Mouse (Mus musculus) lung, embryonic 16.5 days (tissue): Measurements from ENCODE around the gene Nalcn. TPM values are rescaled to one million over a fixed set of nuclear protein-coding genes. Genes with fewer than 3 reads are reported as not detected.

Source experiments
- ATAC-seq: fragments of 200-750 bp; cut with Nextera tagmentation; 2 replicates; pipeline ENCODE4 v1.8.0; 2017; ENCODE audit warnings: low read depth, mild to moderate bottlenecking, moderate library complexity
- H3K27ac ChIP-seq: fragments of 300-500 bp; sonication (generic); 2 replicates; pipeline ENCODE4 v1.5.1; 2014; ENCODE audit warnings: mild to moderate bottlenecking, control low read depth, low read length
- H3K27me3 ChIP-seq: fragments of 300-500 bp; sonication (generic); 2 replicates; pipeline ENCODE4 v1.6.1; 2014; ENCODE audit warnings: low read depth, low read length, mixed read lengths; ENCODE audit not compliant: control insufficient read depth, insufficient read depth
- H3K36me3 ChIP-seq: fragments of 300-500 bp; sonication (generic); 2 replicates; pipeline ENCODE4 v1.6.1; 2014; ENCODE audit warnings: low read length; ENCODE audit not compliant: control insufficient read depth, insufficient read depth
- H3K4me1 ChIP-seq: fragments of 300-500 bp; sonication (generic); replicated peaks from 2 replicates; pipeline ENCODE4 v1.6.1; 2014; ENCODE audit warnings: low read length, mixed read lengths; ENCODE audit not compliant: control insufficient read depth, insufficient read depth
- H3K4me2 ChIP-seq: fragments of 300-500 bp; sonication (generic); 2 replicates; pipeline ENCODE4 v1.6.1; 2014; ENCODE audit warnings: low read depth, low read length, control low read depth
- H3K4me3 ChIP-seq: fragments of 300-500 bp; sonication (generic); 2 replicates; pipeline ENCODE4 v1.5.1; 2014; ENCODE audit warnings: mild to moderate bottlenecking, low read length, control low read depth
- H3K9ac ChIP-seq: fragments of 300-500 bp; sonication (generic); 2 replicates; pipeline ENCODE4 v1.6.1; 2014; ENCODE audit warnings: low read length, control low read depth
- H3K9me3 ChIP-seq: fragments of 300-500 bp; sonication (generic); 2 replicates; pipeline ENCODE4 v1.6.1; 2016; ENCODE audit warnings: low read length; ENCODE audit not compliant: control insufficient read depth
- WGBS: fragments of 180-500 bp; shearing (Covaris S2); extraction: QIAGEN DNeasy Blood & Tissue Kit; methylation state at CpG from one replicate; pipeline ENCODE4 v1.1.7; 2014; 5-methylcytosine and 5-hydroxymethylcytosine counted together
- polyA plus RNA-seq: library from polyadenylated mRNA; unstranded; fragments of >200 nt; fragmentation: Nextera tagmentation; extraction: Ambion mirVana; gene quantifications from 2 replicates; pipeline ENCODE4 v1.2.1, GENCODE M21; 2015

Gene Nalcn
- polyA plus RNA-seq, 1 experiment from 2014 or later = 0.24 TPM

DNA sequence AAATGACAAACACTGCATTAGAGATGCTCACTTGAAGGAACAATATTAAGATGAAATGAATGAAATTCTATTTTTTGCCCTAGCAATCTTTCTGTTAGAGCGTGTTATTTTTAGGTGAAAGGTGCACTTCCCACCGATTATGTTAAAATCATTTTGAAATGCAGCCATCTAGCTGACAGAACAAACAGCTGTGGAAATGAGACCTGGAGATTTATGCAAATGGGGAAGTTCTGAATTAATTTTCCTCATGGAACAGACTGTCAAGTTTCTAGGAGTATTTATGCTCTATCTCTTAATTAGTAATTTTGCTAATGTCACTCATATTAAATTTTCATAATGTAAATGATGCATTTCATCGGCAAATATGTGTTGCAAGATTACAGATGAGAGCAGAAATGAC is 191.4 kb downstream of the Nalcn start:
- Histone ChIP-seq H3K4me2 (no peak overlapping the region), H3K36me3 (no peaks in the 10 kb centered on the region), H3K4me3 (no peak overlapping the region), H3K9ac (no peak overlapping the region), H3K9me3 (no peaks in the 10 kb centered on the region), H3K4me1 (no peaks in the 10 kb centered on the region), H3K27ac (no peak overlapping the region), H3K27me3 (no peaks in the 10 kb centered on the region)
- no peak for ATAC-seq
- 64% methylated on average over 3 of the region's 3 CpGs for WGBS

DNA sequence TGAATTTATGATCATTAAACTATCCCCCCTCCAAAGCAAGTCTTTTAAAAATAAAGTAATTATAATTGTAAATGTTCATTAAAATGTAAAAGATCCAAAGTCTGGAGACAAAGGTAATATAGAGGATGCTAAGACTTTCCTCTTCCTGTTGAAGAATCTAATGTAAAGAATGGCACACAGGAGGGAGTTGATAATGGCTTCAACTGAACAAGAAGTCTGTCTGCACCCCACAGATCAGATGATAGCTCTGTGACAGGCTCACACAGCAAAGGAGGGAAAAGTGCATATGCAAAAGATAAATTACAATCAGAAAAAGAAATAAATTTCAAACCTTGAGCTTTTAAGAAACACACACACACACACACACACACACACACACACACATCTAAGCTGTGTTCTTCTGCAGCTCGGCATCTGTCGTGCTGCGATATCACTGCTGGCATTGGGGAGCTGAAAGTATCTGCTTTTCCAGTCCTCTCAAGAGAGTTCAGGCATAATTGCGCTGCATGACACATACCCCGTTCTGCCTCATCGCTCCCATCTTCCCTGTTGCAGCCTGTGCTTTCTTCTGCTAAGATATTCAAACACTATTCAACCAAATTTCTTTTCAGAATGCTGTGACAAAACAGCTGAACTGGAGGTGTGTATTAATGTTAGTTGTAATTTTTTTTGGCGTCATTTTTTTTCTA is 250.6 kb downstream of the Nalcn start:
- Histone ChIP-seq H3K4me2 (no peak overlapping the region), H3K9ac (no peak overlapping the region), H3K27me3 (no peaks in the 10 kb centered on the region), H3K27ac (no peak overlapping the region), H3K36me3 (no peaks in the 10 kb centered on the region), H3K4me3 (no peak overlapping the region), H3K4me1 (no peaks in the 10 kb centered on the region), H3K9me3 (no peaks in the 10 kb centered on the region)
- WGBS = 85% methylated on average over 7 of the region's 7 CpGs
- ATAC-seq = no peak

DNA sequence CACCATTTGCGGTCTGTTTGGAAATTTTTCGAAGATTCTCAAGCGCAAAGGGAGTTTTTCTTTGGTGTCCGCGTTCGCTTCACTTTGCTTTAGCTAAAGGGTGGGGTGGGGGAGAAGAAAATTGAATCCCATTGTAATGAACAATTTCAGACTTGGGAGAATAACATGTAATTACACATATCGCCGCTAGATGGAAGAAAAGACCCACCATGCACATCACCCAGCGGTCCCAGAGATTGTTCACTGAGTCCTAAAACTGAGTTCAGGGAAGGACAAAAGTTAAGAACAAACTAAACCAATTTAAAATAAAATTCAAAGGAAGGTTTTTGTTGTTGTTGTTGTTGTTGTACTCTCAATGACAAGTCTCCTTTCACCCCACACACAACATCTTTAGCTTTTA is 255.4 kb downstream of the Nalcn start:
- Histone ChIP-seq H3K4me3 (no peak overlapping the region), H3K4me1 (no peaks in the 10 kb centered on the region), H3K36me3 (no peaks in the 10 kb centered on the region), H3K27ac (no peak overlapping the region), H3K9me3 (no peaks in the 10 kb centered on the region), H3K4me2 (no peak overlapping the region), H3K27me3 (no peaks in the 10 kb centered on the region), H3K9ac (no peak overlapping the region)
- ATAC-seq = peak; percentile 51; the same call in 1 of the 2 replicates
- 7% methylated on average over 9 of the region's 9 CpGs for WGBS

DNA sequence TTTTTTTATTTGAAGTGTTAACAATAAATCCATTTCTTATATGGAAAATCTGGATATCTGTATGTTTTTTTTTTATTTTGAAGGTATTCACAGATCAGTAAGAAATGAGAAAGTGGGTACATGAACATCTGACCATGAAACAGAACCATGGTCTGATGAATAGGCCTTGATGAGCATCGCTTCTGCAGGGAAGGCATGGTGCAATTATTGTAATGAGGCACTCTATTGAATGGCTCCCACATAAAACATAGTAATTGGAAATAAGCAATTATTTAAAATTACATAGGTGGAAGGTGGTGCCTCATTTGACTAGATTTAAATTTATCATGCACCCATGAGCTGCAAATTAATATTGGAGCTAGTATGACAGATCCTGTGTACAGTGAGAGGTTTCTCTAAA is 267.3 kb downstream of the Nalcn start:
- no peaks in the 10 kb centered on the region for H3K4me1 ChIP-seq
- H3K27me3 ChIP-seq = no peaks in the 10 kb centered on the region
- no peak overlapping the region for H3K4me3 ChIP-seq
- 95% methylated on average over 1 of the region's 1 CpGs for WGBS
- H3K36me3 ChIP-seq = no peaks in the 10 kb centered on the region
- ATAC-seq = no peak
- H3K9me3 ChIP-seq = no peaks in the 10 kb centered on the region
- H3K27ac ChIP-seq = no peak overlapping the region
- no peak overlapping the region for H3K4me2 ChIP-seq
- no peak overlapping the region for H3K9ac ChIP-seq

DNA sequence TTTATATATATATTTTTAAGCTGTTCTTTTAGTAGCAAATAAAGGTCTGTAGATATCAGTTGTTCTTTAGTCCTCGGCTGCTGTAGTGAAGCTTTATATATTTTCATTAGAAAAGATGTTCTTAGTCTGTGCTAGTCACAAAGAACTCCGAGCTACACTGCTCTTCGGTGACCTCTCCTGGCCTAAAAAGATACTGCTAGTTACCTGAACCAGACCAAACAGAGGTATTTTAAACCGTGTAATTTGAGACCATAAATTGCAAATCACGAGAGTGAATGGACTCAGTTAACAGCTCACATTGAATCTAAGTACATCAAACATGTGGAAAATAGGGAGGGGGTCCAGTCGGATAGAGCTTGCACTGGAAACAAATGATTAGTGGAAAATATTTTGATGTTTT is 274.0 kb downstream of the Nalcn start:
- Histone ChIP-seq H3K4me1 (no peaks in the 10 kb centered on the region), H3K27me3 (no peaks in the 10 kb centered on the region), H3K9me3 (no peaks in the 10 kb centered on the region), H3K27ac (no peak overlapping the region), H3K4me2 (no peak overlapping the region), H3K36me3 (no peaks in the 10 kb centered on the region), H3K4me3 (no peak overlapping the region), H3K9ac (no peak overlapping the region)
- 7% methylated on average over 6 of the region's 6 CpGs for WGBS
- ATAC-seq = no peak

DNA sequence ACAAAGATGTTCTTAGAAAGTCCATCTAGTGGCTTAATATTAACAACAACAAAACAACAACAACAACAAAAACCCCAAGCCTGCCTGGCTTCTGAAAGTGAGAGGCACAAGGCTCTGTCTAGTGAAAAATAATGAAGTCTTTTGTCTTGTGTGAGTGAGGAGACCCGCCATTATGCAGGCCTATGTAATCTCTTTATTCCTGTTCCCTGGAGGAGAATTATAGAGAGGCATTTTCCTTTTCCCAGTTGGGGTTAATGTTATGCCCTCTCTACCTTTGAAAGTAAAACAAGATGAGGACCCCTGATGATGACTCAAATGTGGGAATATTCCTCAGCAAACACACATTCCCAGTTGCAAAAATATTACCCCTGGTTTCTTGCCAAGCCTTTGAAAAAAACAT is 295.1 kb downstream of the Nalcn start:
- no peak for ATAC-seq
- Histone ChIP-seq H3K36me3 (no peaks in the 10 kb centered on the region), H3K9me3 (no peaks in the 10 kb centered on the region), H3K27me3 (no peaks in the 10 kb centered on the region), H3K4me1 (no peaks in the 10 kb centered on the region), H3K4me2 (no peak overlapping the region), H3K4me3 (no peak overlapping the region), H3K27ac (no peak overlapping the region), H3K9ac (no peak overlapping the region)
- WGBS = 67% methylated on average over 1 of the region's 1 CpGs

DNA sequence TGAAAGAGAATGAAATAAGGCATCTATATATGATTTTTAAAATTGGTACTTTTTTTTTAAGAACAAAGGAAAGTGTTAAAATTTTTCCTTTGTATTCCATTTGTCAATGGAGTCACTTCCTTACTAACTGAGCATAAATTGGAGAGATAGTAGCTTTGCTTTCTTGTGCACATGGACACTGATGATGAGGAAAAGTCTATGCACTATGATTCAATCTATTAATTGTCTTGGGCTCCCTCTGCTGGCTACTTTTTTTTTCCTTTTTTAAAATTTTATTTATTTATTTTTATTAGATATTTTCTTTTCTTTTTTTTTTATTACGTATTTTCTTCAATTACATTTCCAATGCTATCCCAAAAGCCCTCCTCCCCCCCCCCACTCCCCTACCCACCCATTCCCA is 312.6 kb downstream of the Nalcn start:
- Histone ChIP-seq H3K36me3 (no peaks in the 10 kb centered on the region), H3K9ac (no peak overlapping the region), H3K9me3 (no peaks in the 10 kb centered on the region), H3K4me2 (no peak overlapping the region), H3K27ac (no peak overlapping the region), H3K4me1 (no peaks in the 10 kb centered on the region), H3K27me3 (no peaks in the 10 kb centered on the region), H3K4me3 (no peak overlapping the region)
- no peak for ATAC-seq
- WGBS = 29% methylated on average over 1 of the region's 1 CpGs

DNA sequence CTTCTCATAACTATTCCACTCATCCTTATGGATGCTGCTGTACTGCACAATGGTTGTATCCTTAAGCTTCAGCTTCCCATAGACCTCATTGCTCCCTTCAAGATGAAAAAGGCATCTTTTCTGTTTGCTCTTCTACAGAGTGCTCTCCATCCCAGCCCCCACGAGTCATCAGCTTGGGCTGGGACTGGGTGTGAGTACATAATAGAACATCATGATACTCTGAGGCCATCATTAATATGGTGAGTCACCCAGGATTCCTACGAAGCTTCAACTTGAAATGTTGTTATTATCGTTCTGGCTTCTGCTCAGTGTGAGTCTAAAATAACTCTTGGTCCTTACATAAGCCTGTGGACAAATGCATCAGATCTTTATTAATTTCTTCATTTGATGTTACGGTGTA is 314.6 kb downstream of the Nalcn start:
- ATAC-seq = no peak
- no peak overlapping the region for H3K4me3 ChIP-seq
- WGBS = 74% methylated on average over 4 of the region's 4 CpGs
- no peaks in the 10 kb centered on the region for H3K27me3 ChIP-seq
- H3K4me1 ChIP-seq = no peaks in the 10 kb centered on the region
- no peak overlapping the region for H3K9ac ChIP-seq
- H3K4me2 ChIP-seq = no peak overlapping the region
- H3K9me3 ChIP-seq = no peaks in the 10 kb centered on the region
- no peaks in the 10 kb centered on the region for H3K36me3 ChIP-seq
- H3K27ac ChIP-seq = no peak overlapping the region

DNA sequence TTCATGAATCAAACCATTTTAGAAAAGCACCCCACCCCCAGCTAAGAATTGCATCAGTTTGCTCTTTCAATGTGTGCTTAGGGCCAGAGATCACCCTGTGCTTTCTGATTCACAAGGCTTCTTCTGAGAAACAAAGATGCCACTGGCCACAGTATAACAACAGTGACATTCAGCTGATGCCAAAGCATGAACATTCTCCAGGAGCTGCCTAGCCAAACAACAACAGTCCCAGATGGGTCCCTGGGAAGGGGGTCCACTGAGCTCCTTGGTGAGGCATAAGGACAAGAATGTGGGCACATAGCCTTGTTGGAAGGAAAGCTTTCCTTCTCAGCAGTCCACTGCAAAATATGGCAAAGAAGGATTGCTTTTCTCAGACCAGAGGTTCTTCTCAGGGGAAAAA is 330.9 kb downstream of the Nalcn start:
- no peak overlapping the region for H3K27ac ChIP-seq
- no peaks in the 10 kb centered on the region for H3K9me3 ChIP-seq
- H3K9ac ChIP-seq = no peak overlapping the region
- H3K4me3 ChIP-seq = no peak overlapping the region
- H3K36me3 ChIP-seq = no peaks in the 10 kb centered on the region
- no peak for ATAC-seq
- H3K27me3 ChIP-seq = no peaks in the 10 kb centered on the region
- no peaks in the 10 kb centered on the region for H3K4me1 ChIP-seq
- H3K4me2 ChIP-seq = no peak overlapping the region
